Mouse (Mus musculus) neural tube, embryonic 15.5 days (tissue): ENCODE results near the gene Kdelr1. TPM values are rescaled to one million over a fixed set of nuclear protein-coding genes. Genes with fewer than 3 reads are reported as not detected.

Experiments
- polyA plus RNA-seq: library from polyadenylated mRNA; unstranded; fragments of >200 nt; fragmentation: Nextera tagmentation; extraction: Ambion mirVana; gene quantifications from 2 replicates; pipeline ENCODE4 v1.2.1, GENCODE M21; 2015

Gene Kdelr1
- polyA plus RNA-seq, 1 experiment from 2014 or later, result 65.9 TPM

Other genes starting within 250 kb of the Kdelr1 start
- gene Rasip1, start 245.3 kb upstream of the Kdelr1 start, polyA plus RNA-seq, result 15.4 and 17.6 TPM in 2 replicates
- 4.5 and 5.6 TPM in 2 replicates for gene Mamstr, start 232.8 kb upstream of the Kdelr1 start, polyA plus RNA-seq
- 0.36 and 2.5 TPM in 2 replicates for gene Fut2, start 206.4 kb upstream of the Kdelr1 start, polyA plus RNA-seq
- gene Ntn5, start 188.8 kb upstream of the Kdelr1 start, polyA plus RNA-seq, result 1.7 and 1.9 TPM in 2 replicates
- gene Sec1, start 178.4 kb upstream of the Kdelr1 start, polyA plus RNA-seq, result 0.47 and 0.77 TPM in 2 replicates
- 57.0 and 71.4 TPM in 2 replicates for gene Car11, start 172.9 kb upstream of the Kdelr1 start, polyA plus RNA-seq
- gene Dbp, start 167.7 kb upstream of the Kdelr1 start, polyA plus RNA-seq, result 3.3 and 3.9 TPM in 2 replicates
- 573 and 682 TPM in 2 replicates for gene Rpl18, start 157.3 kb upstream of the Kdelr1 start, polyA plus RNA-seq
- 23.0 and 25.7 TPM in 2 replicates for gene Sphk2, start 154.8 kb upstream of the Kdelr1 start, polyA plus RNA-seq
- 0.50 and 1.5 TPM in 2 replicates for gene Fam83e, start 151.6 kb upstream of the Kdelr1 start, polyA plus RNA-seq
- gene Spaca4, start 147.0 kb upstream of the Kdelr1 start, polyA plus RNA-seq, result not detected in 2 replicates
- gene Lmtk3, start 89.0 kb upstream of the Kdelr1 start, polyA plus RNA-seq, result 19.3 and 26.0 TPM in 2 replicates
- 7.1 and 8.6 TPM in 2 replicates for gene Sult2b1, start 88.1 kb upstream of the Kdelr1 start, polyA plus RNA-seq
- 211 and 253 TPM in 2 replicates for gene Cyth2, start 58.2 kb upstream of the Kdelr1 start, polyA plus RNA-seq
- gene Kcnj14, start 48.0 kb upstream of the Kdelr1 start, polyA plus RNA-seq, result 1.4 and 1.7 TPM in 2 replicates
- gene Grwd1, start 41.8 kb upstream of the Kdelr1 start, polyA plus RNA-seq, result 40.7 and 48.9 TPM in 2 replicates
- gene Grin2d, start 5.6 kb downstream of the Kdelr1 start, polyA plus RNA-seq, result 3.2 and 4.2 TPM in 2 replicates
- gene Syngr4, start 23.9 kb downstream of the Kdelr1 start, polyA plus RNA-seq, result 0.37 and 0.52 TPM in 2 replicates
- gene Tmem143, start 24.2 kb downstream of the Kdelr1 start, polyA plus RNA-seq, result 7.5 and 7.8 TPM in 2 replicates
- gene Emp3, start 48.6 kb downstream of the Kdelr1 start, polyA plus RNA-seq, result 48.2 and 70.1 TPM in 2 replicates
- gene Ccdc114, start 51.3 kb downstream of the Kdelr1 start, polyA plus RNA-seq, result 5.9 and 6.2 TPM in 2 replicates
- gene Abcc6, start 157.5 kb downstream of the Kdelr1 start, polyA plus RNA-seq, result 0.56 and 0.75 TPM in 2 replicates
- 43.6 and 48.0 TPM in 2 replicates for gene Nomo1, start 160.9 kb downstream of the Kdelr1 start, polyA plus RNA-seq
- gene Kcnj11, start 228.0 kb downstream of the Kdelr1 start, polyA plus RNA-seq, result 1.9 and 2.7 TPM in 2 replicates